Mouse (Mus musculus) R1 (cell line): Measurements from ENCODE around the gene Cbr4.
A peak's percentile ranks its signal among the peaks of the same experiment; 100 is the strongest.

Experiments
- DNase-seq: peaks from one replicate; pipeline ENCODE4 v3.0.0-alpha.2; 2018; ENCODE audit warnings: low read depth, low spot score

The Cbr4 gene

GRCm38 (mm10) chr8:61549585-61549984, 62.1 kb downstream of the Cbr4 start:
- peak; percentile 42 for DNase-seq

- DNase-seq = peak; percentile 87
Observed at GRCm38 (mm10) chr8:61550006-61550748, 62.6 kb downstream of the Cbr4 start.

GRCm38 (mm10) chr8:61552221-61552620, 64.7 kb downstream of the Cbr4 start:
- no peak for DNase-seq

GRCm38 (mm10) chr8:61552755-61553402, 65.3 kb downstream of the Cbr4 start:
- peak; percentile 10 for DNase-seq

GRCm38 (mm10) chr8:61555343-61555742, 67.8 kb downstream of the Cbr4 start:
- no peak for DNase-seq

- DNase-seq = no peak
Observed at GRCm38 (mm10) chr8:61556219-61556618, 68.7 kb downstream of the Cbr4 start.
